Mouse (Mus musculus) adrenal gland, adult 2 months (tissue): ENCODE results near the gene Tssc4. TPM values are rescaled to one million over a fixed set of nuclear protein-coding genes. Genes with fewer than 3 reads are reported as not detected.

ENCODE experiments used
- DNase-seq: peaks from one replicate; pipeline ENCODE4 v3.0.0; 2021
- long read RNA-seq: library from polyadenylated mRNA; stranded (forward); transcript quantifications from one replicate; pipeline ENCODE4 v2.0.0, GENCODE M21; 2021
- polyA plus RNA-seq: library from polyadenylated mRNA; depleted of rRNA; stranded (reverse); fragments of >200 nt; gene quantifications from 2 replicates; pipeline ENCODE4 v1.2.3, GENCODE M21; 2012; rRNA removed
- total RNA-seq, 2 experiments: library from RNA; stranded (reverse); gene quantifications; 2 replicates each; pipeline ENCODE4 v1.2.3; 2021

The Tssc4 gene
- total RNA-seq: 10 to 100 TPM; 23.3 to 30.9 TPM
- 120 and 142 TPM in 2 replicates for polyA plus RNA-seq
- long read RNA-seq, transcript Tssc4-206 (3 exons, 1,364 nt): minor isoform, 10 of 55 reads
- long read RNA-seq, transcript Tssc4-207 (1 exons, 1,735 nt): major isoform, 22 of 55 reads
- long read RNA-seq, transcript Tssc4-203 (2 exons, 1,091 nt): minor isoform, 5 of 55 reads
- long read RNA-seq, transcript Tssc4-201 (3 exons, 1,519 nt): minor isoform, 10 of 55 reads
- long read RNA-seq, partial matches to known transcripts: 1 of 55 reads
- long read RNA-seq, other reads (novel, unspliced or antisense): 3 of 55 reads

- peak; percentile 98 for DNase-seq
These were observed at the start of gene Tssc4 for GRCm38 (mm10) chr7:143068882-143069591. Gene Tssc4 (plus strand): TSS chr7:143069249.

- DNase-seq: no peak
These were observed 49.0 kb upstream of the Tssc4 start for GRCm38 (mm10) chr7:143020040-143020439.

GRCm38 (mm10) chr7:143020764-143021163, 48.3 kb upstream of the Tssc4 start:
- DNase-seq: no peak

- DNase-seq: no peak
These were observed 47.5 kb upstream of the Tssc4 start for GRCm38 (mm10) chr7:143021356-143022164.

- DNase-seq: no peak
These were observed 45.5 kb upstream of the Tssc4 start for GRCm38 (mm10) chr7:143023499-143023898.

GRCm38 (mm10) chr7:143024293-143024692, 44.8 kb upstream of the Tssc4 start:
- DNase-seq: no peak

- no peak for DNase-seq
These were observed 43.6 kb upstream of the Tssc4 start for GRCm38 (mm10) chr7:143025496-143025895.

- DNase-seq: no peak
These were observed 41.9 kb upstream of the Tssc4 start for GRCm38 (mm10) chr7:143027196-143027595.

GRCm38 (mm10) chr7:143031816-143032215, 37.2 kb upstream of the Tssc4 start:
- peak; percentile 46 for DNase-seq

- DNase-seq: peak; percentile 34
These were observed 35.5 kb upstream of the Tssc4 start for GRCm38 (mm10) chr7:143033581-143033980.

- DNase-seq: no peak
These were observed 34.9 kb upstream of the Tssc4 start for GRCm38 (mm10) chr7:143034112-143034511.

GRCm38 (mm10) chr7:143034519-143035450, 34.3 kb upstream of the Tssc4 start:
- DNase-seq: no peak

GRCm38 (mm10) chr7:143036787-143037186, 32.3 kb upstream of the Tssc4 start:
- DNase-seq: no peak

- no peak for DNase-seq
These were observed 31.7 kb upstream of the Tssc4 start for GRCm38 (mm10) chr7:143037306-143037705.

GRCm38 (mm10) chr7:143038174-143038931, 30.7 kb upstream of the Tssc4 start:
- DNase-seq: no peak

- no peak for DNase-seq
These were observed 28.5 kb upstream of the Tssc4 start for GRCm38 (mm10) chr7:143040561-143040960.

GRCm38 (mm10) chr7:143041138-143041822, 27.8 kb upstream of the Tssc4 start:
- no peak for DNase-seq

GRCm38 (mm10) chr7:143042089-143042488, 27.0 kb upstream of the Tssc4 start:
- peak; percentile 86 for DNase-seq

GRCm38 (mm10) chr7:143042897-143043300, 26.1 kb upstream of the Tssc4 start:
- DNase-seq: peak; percentile 41
